Mouse (Mus musculus) left cerebral cortex, postnatal 14 days (tissue): ENCODE data around the gene Meis3. TPM values are rescaled to one million over a fixed set of nuclear protein-coding genes. Genes with fewer than 3 reads are reported as not detected.

ENCODE experiments used
- DNase-seq, 2 experiments: peaks; one replicate each; pipeline ENCODE4 v3.0.0; 2021 to 2022; ENCODE audit warnings: low spot score in 2 of 2, mixed read lengths in 1 of 2
- intact Hi-C: fragments of 180-260 bp; cut with DNase I; formaldehyde crosslinking; loops from one replicate; pipeline ENCODE4 v1.15.1; 2025
- long read RNA-seq, 2 experiments: library from polyadenylated mRNA; stranded (forward); transcript quantifications; one replicate each; pipeline ENCODE4 v2.0.0; 2021
- total RNA-seq, 2 experiments: library from RNA; stranded (reverse); gene quantifications; 2 replicates each; pipeline ENCODE4 v1.2.3; 2021

The Meis3 gene
- 10 to 100 TPM; 37.9 to 40.2 TPM for total RNA-seq
- long read RNA-seq, experiment 1, transcript Meis3-202 (12 exons, 1,925 nt), result minor isoform, 8 of 46 reads
- long read RNA-seq, experiment 1, transcript Meis3-201 (13 exons, 1,731 nt), result major isoform, 16 of 46 reads
- long read RNA-seq, experiment 1, partial matches to known transcripts, result 3 of 46 reads
- long read RNA-seq, experiment 1, other reads (novel, unspliced or antisense), result 18 of 46 reads
- long read RNA-seq, experiment 2, transcript Meis3-202 (12 exons, 1,925 nt), result minor isoform, 6 of 46 reads
- long read RNA-seq, experiment 2, transcript Meis3-201 (13 exons, 1,731 nt), result major isoform, 18 of 46 reads
- long read RNA-seq, experiment 2, partial matches to known transcripts, result 6 of 46 reads
- long read RNA-seq, experiment 2, other reads (novel, unspliced or antisense), result 16 of 46 reads

DNA sequence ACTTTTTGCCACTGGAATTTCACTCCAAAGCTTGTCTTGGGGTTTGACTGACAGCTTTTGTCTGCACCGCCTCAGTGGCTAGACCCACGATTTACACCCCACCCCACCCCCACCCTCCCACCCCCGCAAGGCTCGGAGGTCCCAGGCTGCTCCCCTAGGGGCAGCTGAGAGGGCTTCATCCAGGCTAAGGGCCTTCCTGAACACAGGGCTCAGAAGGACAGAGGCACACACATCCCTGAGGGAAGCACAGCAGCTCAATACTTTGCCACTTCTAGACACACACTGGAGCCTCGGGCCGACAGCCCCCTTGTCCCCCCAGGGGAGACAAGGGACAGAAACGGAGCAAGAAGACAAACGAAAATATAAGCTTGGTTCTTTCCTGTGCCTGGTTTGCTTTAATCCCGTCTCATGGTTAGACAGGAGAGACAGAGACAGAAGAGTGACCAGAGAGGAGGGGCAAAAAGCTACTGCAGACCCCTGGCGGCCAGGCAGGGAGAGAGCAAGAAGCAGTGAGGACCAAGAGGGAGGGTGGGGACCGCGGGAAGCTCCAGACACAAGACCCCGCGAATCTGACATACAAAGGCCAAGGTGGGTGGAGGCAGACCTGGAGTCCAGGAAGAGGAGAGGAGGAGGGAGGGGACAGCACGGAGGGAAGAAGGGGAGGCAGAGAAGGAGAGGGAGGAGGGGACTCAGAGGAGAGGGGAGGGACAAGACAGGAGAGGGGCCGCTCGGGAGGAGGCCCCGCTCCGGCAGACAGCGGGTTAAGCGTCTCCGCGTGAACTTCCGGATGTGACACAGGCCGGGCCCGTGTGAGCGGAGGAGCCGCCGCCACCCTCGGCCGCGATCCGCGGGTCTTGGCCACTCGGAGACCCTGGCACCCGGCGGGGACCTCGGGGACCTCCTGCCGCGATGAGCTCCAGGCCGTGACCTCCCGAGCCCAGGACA is at the start of gene Meis3:
Gene Meis3, plus strand, starts transcription at position 494 of the 945 bp plus-strand sequence.
- DNase-seq, result peak; percentile 65 to 69
- intact Hi-C loops, result no loop called here

DNA sequence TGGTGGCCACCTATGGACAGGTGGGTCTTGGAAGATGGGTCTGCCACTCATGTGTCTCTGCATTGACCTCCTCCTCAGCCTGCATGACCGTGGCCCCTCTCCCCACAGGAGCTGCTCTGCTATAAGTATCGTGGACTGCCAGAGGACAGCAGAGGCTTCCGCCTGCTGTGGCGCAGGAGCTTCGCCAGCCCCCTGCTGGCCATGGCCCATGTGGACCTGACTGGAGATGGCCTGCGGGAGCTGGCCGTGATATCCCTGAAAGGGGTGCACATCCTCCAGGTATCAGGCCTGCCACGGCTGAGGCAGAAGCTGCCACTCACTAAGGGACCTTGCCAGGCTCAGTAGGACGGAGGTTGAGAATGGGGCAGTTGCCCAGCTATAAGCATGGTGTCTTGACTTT is 49.1 kb upstream of the Meis3 start:
- DNase-seq, result no peak
- intact Hi-C loops, result no loop called here

DNA sequence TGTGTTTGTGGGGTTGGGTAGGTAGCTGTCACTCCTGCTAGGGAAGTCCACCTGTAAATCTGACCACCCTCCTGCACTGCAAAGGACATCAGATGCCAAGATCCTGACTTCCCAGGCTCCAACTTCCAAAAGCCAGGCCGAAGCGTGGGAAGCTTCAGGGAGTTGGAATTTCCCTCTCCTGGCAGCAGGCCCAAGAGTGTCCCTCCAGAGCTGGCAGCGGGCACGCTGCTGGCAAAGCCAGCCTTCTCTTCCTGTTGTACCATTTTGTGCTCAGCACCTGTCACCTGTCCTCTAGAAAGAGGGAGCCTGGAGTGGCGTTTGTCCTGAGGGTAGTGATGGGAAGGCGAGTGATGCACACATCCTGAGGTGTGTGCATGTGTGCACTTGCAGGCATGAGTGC is 46.5 kb upstream of the Meis3 start:
- peak in 1 of 2 experiments; percentile 44 for DNase-seq
- intact Hi-C loops, result no loop called here

DNA sequence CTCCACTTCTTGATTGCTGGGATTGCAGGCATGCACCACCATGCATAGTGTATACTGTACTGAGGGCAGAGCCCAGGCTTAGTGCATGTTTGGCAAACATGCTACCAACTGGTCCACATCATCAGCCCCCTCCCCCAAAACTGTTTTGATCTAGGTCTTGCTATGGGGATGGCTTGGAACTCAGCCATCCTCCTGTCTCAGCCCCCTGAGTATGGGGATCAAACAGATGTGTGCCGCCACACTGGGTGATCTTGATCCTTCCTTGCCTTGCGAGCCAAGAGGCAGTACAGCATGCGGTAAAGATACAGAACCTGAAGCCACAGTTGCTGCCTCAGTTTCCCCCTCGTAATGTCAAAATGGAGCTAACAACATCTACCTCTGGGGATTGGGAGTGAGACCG is 46.0 kb upstream of the Meis3 start:
- intact Hi-C loops, result no loop called here

DNA sequence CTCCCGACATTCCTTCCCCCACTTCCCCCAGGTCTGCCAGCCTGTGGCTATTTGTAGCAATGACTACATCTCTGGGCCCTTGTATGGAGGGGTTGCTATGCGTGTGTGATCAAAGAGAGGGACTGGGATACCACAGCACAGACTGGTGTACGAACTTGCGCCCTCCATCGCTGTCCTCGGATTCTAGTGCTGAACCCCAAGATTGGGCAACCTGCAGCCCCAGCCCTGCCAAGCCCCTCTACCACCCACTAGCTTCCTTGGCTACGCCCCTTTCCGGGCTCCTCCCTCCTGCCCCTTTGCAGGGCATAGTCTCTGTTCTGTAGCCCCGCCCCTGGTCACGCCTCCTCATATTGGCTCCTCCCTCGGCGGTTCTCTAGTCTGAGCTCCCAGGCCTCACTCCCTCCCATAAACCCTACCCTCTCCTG is 45.5 kb upstream of the Meis3 start, which contains the start of gene Slc8a2:
Gene Slc8a2, plus strand, starts transcription at position 406 of the 425 bp plus-strand sequence.
- intact Hi-C loops, result no loop called here
- peak; percentile 92 to 94 for DNase-seq

More for the DNA sequence above, 46.0 kb upstream of the Meis3 start:
- no peak for DNase-seq

DNA sequence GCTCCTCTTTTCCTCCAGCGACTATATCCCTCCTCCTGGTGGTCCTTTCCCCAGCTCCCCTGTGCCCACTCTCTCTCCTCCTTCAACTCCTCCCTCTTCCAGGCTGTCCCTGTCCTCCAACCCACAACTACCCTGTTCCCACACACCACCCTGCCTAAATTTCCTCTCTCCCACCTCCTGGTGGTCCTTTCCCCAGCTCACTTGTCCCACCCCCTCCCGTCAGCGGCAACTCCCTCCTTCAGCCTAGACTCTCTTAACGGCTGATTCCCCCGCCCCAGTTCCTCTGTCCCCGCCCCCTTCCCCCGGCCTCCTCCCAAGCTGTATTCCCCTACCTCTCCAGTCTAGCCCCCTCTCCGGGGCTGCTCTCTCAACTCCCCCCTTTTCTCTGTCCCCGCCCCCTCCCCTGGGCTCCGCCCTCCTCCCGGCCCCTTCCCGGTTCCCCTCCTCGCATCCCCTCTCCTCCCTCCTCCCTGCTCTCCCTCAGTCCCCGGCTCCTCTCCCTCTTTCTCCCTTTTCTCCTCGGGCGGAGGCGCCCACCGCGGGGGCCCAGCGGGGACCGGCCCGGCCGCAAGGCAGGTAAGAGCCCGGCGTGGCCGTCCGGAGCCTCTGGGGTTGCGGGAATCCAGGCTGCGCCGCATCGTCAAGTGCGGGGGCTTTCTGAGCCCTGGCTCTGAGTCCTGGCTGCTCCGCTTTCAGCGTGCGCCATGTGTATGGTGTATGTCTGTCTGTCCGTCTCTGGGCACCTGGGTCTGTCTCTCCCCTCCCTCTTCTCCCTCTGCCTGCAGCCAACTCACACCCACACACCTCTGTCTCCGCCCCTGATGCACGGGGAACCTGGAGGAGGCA is 44.8 kb upstream of the Meis3 start:
- peak; percentile 67 to 72 for DNase-seq
- intact Hi-C loops, result no loop called here

DNA sequence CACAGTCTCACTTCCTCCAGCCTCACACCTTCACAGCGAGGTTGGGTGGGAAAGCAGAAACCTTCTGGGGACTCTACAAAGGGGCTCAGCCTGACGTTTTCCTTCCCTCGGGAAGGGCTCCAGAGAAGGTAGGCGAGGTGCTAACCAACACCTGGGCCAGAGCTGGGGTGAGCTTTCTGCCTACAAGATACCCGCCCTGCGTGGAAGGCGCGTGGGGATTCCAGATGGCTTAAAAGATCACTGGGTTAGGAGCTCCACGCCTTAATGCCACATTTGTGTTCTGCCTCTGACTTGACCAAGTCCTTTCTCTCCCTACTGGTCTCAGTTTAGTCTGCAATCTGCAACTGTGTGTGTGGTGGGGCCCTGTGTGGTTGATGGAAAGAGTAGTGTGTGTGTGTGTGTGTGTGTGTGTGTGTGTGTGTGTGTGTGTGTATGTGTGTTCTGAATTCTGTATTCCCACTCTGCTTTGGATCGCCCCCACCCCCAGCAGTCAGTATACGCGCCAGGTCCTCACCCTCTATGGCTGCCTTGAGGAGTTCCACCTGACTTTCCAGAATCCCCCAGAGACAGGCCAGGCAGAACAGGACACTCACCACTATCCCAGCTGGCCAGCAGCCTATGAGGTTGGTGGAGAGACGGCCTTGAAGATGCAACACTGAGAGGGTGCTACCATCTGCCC is 43.8 kb upstream of the Meis3 start:
- peak in 1 of 2 experiments; percentile 67 for DNase-seq
- intact Hi-C loops, result no loop called here

DNA sequence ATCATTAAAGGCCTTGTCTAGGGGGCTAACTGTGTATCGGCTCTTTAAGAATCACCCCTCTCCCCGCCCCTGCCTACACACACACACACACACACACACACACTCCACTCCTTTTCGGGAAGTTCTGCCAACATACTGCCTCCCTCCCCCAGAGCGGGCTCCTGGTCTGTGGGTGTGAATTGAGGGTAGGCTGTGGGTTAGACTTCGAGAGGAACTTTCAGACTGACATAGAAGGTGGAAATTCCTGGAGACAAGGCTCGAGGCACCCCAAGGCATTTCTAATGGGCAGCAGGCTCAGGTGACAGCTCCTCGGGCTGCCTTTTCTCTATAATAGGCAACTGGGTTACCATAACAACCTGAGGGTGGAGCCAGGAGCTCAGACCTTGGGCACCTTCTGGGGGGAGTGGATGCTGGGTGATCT is 42.7 kb upstream of the Meis3 start:
- DNase-seq, result peak; percentile 44 to 61
- intact Hi-C loops, result no loop called here

DNA sequence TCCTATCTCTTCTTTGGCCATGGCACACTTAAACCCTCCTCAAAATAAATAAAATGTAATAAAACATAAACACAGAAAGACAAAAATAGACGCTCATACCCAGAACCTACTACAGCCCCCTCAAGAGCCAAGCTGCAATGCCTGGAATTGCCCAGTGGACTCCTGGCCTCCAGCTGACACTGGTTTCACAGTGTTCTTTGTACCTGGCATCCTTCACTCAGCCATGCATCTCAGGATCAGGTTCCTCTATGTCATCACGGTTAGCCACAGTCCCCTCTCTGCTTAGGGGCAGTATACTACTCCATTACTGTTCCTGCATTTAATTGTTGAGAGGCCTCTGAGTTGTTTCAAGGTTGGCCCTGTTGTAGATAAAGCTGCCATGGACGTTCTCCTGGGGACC is 42.0 kb upstream of the Meis3 start:
- DNase-seq, result no peak
- intact Hi-C loops, result no loop called here

DNA sequence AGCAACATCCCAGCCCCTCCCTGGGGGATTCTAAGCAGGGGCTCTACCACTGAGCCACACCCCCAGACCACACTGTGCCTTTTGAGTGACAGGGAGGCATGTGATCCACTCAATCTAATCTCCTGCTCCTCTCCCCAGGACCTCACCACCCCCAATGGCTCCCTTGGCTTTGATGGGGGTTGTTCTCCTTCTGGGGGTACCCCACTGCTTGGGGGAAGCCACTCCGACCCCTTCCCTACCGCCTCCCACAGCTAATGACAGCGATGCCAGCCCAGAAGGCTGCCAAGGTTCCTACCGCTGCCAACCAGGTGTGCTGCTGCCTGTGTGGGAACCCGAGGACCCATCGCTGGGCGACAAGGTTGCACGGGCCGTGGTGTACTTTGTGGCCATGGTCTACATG is 41.2 kb upstream of the Meis3 start:
- no peak for DNase-seq
- intact Hi-C loops, result no loop called here

DNA sequence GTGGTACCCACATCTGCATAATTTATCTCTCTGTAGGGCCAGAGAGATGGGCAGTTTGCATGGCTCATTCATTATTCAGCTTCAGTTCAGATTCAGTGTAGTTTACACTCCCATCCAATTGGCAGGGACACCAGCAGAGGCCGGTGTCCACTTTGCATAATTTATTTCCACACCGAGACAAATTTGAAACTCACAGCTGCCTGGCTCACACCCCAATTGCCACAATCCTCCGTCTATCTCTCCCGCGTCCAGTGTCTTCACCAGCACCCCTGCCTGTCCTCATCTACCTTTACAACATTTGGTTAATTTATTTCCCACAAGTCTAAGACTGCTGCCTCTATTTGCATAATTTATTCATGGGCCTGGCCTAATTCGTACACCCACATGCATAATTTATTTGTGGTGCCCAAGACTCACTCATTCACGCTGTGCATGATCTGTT is 39.9 kb upstream of the Meis3 start:
- DNase-seq, result peak in 1 of 2 experiments; percentile 60
- intact Hi-C loops, result no loop called here

DNA sequence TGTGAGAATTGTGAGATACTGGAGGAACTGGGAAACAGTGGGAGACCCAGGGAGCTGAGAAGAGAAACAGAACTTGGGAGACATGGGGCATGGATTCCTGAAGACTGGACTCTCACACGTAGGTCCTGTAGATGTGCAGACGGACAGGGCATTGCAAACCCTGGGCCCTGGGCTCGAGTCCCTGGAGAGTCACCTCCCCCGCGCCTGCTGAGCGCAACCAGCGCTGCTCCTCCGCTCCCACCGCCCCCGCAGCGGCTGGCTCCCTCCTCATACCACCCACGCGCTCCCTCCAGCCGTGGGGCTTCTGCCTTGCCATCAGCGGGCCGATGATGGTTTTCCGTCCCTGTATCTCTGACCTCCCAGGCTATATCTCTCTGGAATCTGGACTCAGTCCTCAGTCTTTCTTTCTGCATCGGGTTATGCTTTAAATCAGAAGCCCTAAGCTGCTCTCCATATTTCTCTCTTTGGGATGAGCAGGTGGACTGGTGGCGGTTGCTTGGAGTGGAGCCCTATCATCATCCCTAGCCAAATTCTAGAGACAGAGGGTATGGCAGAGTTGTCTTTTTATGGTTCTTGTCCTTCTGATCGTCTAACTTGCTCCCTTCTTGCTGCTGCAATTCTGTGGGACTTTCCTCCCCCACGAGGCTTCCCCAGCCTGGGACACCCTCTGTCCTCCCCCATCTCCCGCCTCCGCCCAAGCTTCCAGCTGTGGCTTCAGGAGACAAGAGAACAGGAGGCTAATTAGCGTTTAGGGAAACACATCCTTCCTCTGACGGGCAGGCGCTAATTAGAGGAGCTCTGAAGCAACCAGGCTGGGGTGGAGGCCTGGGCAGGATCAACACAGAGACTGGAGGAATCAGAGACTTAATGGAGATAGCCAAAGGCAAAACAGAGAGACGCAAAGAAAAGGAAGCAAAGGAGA is 28.1 kb upstream of the Meis3 start:
- DNase-seq, result peak; percentile 65 to 70
- intact Hi-C loops, result no loop called here

DNA sequence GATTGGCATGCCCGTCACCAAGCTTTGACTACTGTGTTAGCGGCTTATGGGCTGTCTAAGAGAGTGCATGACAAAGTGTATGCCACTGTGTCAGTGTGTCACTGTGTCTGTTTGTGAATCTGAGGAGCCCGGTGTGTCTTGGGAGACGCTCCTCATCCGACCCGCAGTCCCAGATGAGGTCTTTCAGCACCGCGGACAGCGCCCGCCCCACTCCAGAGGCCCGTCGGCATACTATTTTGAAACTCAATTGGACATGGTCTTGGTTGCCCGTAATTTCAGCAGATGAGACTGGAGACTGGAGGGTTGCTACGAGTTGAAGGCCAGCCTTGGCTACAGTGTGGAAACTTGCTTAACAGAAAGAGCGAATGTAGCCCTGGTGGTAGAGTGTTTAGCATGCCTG is 27.2 kb upstream of the Meis3 start:
- intact Hi-C loops, result no loop called here

DNA sequence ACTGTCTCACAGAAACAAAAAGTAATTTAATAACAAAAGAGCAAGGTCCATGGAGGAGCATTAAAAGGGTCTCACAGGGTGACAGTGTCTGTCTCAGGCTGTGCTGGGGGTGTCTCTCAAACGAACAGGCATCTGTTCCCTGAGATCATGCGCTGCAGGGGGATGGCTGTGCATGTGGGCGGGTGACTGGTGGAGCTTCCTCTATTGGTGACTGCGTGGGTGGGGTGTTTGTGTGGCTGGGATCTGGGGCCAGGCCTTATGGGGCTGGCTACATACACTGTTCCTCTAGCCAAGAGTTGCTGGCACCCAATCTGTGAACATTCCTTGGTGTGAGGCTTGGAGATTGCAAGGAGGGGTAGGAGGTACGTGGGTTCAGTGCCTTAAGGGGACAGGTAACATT is 25.6 kb upstream of the Meis3 start:
- intact Hi-C loops, result no loop called here
- peak; percentile 81 to 94 for DNase-seq

More for the DNA sequence above, 27.2 kb upstream of the Meis3 start:
- no peak for DNase-seq

DNA sequence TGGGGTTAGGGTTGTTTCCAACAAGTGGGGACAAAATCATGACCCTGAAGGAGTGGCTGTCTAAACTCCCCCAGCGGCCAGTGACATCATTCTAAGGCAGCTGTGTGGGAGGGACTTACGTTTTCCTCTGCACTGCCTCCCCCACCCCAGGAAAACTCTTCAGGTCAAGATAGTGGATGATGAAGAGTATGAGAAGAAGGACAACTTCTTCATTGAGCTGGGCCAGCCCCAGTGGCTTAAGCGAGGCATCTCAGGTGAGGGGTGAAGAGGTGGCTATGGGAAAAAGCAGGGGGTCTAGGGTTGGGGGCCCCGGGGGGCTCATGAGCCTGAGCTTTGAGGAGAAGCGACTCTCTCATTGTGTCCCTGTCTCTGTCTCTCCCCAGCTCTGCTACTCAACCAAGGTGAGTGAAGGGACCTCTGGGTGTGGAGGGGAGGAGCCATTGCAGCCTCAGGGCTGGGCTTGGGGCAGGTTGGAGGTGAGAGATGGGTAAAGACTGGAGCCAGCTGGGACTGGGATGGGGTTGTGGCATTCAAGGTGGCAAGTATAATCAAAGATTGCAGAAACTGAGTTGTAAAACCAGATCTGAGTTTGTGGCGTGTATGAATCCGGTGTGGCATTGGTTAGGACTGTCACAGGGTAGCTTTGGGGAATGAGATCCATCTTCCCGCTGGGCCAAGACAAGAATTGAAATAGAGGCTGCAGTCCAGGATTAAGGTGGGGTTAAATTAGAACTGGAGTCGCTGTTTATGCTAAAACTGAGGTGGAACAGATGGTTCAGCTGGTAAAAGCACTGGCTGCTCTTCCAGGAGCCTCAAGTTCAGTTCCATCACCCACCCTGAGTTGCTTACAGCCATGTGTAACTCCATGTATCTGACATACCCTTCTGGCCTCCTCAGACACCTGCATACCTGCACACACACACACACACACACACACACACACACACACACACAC is 24.4 kb upstream of the Meis3 start:
- DNase-seq, result no peak
- intact Hi-C loops, result loop anchor here (5.0 to 10.0 kb wide), 2 partner anchors 93 to 166 kb away; no protein-coding TSS in a partner anchor

DNA sequence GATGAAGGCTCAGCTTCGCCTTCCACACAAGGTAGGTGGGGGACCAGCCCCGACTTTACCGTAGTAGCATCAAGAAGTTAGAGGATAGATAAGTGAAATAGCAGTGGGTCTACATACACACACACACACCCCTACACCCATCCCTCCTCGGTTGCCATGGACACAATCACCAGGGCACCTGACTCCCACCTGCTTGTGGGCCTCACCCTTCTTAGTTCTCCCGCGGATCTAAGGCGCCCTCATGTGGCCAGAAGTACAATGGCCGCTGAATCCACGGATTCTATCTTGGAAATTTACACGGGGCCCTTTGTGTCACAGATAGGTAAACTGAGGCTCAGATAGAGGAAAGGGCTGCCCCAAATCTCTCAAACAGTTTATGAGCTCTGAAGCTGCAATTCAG is 21.4 kb upstream of the Meis3 start:
- intact Hi-C loops, result loop anchor here (2.0 to 10.0 kb wide), 3 partner anchors 55 to 169 kb away; partner anchors contain the start of gene Napa
- DNase-seq, result peak; percentile 73 to 79
